Mouse (Mus musculus) heart, postnatal 14 days (tissue): Measurements from ENCODE around the gene Caln1. TPM values are rescaled to one million over a fixed set of nuclear protein-coding genes. Genes with fewer than 3 reads are reported as not detected.

Experiments
- DNase-seq, 2 experiments: peaks; one replicate each; pipeline ENCODE4 v3.0.0; 2021 to 2022
- intact Hi-C: fragments of 180-260 bp; cut with DNase I; formaldehyde crosslinking; loops from one replicate; pipeline ENCODE4 v1.15.1; 2025
- total RNA-seq, 2 experiments: library from RNA; stranded (reverse); gene quantifications; 2 replicates each; pipeline ENCODE4 v1.2.3; 2021

The Caln1 gene
- total RNA-seq, 2 experiments from 2014 or later, result not detected

DNA sequence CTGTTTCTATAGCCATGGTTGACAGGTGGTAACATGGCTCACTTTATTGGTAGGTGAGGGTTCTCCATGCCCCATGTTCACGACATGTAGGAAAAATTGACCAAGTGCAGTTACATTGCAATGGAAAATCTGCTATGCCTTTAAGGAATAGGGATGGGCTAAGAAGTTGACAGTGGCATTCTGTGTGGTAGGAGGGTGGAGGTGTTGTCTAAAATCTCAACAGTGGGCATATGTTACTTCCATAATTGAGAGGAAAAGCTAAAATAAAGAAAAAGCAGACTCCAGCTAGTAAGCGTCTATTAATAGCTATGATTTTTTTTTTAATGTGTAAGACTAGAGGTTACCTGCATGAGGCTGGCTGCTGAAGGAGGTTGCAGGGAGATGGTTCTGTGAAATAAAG is 308.6 kb downstream of the Caln1 start:
- no peak for DNase-seq
- intact Hi-C loops, result no loop called here

DNA sequence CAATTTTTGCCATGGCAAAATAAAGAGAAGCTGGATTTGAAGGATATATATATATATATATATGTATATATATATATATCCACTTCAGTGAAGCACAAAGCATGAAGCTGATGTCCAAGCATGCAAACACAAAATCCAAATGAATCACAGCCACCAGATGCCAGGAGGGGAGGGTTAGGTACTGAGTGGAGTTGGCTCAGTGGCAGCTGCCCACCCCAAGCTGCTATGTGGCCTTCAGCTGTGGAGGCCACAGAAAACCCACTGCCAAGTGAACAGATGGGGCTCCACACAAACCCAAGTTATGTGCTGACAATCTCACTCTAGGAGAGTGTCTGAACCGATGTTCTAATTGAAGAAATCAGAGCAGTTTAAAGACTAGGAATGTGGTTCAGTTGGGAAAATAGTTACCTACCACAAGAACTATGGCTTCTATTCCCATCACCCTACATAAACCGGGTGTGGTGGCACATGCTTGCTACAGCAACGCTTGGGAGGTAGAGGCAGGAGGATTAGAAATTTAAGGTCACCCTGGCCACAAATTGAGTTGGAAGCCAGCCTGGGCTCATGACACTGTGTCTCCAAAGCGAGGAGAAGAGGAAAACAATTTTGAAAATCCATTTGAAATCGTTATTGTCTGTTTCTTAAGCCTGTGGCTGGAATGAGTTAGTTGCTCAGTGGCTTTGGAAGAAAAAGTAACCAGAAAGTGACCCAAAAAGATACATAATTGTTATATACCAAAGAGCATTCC is 316.8 kb downstream of the Caln1 start:
- intact Hi-C loops, result no loop called here
- peak in 1 of 2 experiments; percentile 6 for DNase-seq

DNA sequence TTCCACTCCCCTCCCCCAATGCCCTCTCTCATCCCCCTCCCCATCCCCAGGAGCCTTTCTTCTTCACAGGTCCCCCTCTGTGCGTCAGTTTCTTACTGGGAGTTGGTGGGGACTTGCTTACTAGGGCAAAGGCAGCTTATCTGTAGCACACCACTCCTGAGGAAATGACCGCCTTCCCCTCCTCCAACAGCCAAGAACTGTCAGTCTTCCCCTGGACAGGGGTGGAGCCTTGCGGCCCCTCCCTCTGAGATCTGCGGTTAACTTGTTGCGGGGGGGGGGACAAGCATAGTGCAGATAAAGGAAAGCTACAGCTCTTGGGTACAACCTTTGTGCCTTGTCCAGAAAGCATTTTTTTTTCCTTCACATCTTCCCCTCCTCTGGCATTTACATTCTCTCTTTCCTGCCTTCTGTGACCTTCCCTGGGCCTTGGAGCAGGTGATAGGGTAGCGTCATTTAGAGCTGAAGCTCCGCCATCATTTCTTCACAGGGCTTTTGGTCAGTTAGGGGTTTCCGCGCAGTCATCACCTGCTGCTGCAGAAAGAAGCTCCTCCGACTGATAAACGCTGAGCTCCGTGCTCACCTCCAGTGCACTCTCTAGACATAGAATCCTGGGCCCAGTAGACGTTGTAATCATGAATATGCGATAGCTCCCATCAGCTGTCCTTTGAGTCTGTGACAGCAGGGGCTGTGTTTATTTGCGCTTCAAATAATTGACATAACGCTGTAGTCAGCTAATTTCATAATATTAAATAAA is 319.3 kb downstream of the Caln1 start:
- intact Hi-C loops, result no loop called here
- DNase-seq, result no peak

DNA sequence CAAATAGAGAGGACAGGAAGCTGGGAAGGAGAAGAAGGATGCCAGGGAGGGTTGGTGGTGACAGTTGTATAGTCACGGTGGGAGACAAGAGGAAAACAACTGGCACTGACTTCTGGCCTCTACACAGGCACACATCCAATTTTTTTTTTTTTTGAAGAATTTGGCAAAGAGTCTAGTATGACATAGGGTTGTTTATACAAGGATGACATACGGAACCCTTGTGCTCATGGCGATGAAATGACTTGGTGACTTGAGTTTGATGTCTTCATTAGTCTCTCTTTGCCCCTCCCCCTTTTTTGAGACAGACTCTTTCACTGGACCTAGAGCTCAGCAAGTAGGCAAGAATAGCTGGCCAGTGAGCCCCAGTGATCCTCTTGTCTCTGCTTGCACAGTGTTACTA is 322.1 kb downstream of the Caln1 start:
- intact Hi-C loops, result no loop called here
- no peak for DNase-seq

DNA sequence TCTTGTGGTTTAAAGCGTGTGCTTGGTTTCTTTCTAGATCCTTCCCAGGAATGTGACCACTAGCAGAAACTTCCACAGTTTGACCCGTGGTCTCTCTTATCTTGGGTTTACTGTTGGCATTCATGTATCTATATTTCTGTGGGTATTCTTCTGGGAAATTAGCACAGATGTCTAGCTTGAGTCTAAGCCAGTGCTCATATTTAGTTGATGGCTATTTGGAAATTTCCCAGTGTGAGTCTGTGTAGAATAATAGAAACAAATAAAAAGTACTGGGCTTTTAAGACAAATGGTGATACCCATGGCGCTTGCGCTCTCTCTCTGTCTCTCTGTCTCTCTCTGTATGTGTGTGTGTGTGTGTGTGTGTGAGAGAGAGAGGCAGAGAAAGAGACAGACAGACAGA is 330.2 kb downstream of the Caln1 start:
- DNase-seq, result no peak
- intact Hi-C loops, result no loop called here

DNA sequence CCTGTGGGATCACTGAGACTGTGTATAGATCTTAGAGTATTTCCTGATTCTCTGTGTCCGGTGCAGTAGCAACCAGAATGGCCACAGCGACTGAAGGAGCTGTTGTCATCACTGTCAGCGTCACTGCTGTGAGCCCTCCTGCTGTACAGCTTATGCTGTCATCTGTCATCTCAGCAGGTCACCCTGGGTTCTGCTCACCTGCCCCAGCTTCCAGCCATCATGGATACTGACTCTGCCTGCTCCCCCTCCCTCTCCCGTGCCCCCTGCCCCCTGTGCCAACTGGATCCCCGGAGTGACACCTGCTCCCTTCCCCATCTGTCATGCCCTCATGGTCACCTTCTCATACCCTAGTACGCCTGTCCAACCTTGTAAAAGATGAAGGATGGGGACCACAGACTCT is 332.5 kb downstream of the Caln1 start:
- intact Hi-C loops, result no loop called here
- no peak for DNase-seq

DNA sequence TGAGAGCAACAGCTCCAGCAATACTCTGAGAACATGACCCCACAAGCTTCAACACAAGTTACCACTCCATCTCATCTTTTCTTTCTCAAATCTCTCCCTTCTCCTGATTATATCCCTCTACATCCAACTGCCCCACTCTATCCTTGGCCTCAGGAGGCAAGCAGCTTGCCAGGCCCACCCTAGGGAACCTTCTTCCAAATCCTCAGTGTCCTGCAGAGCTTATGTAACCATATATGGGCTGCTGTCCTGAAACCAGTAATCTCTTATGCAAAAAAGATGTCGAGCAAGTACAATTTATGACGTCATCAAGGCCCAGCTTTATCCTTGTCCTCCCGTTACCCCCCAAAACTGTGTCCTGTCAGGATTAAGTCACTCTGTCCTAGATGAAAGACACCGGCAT is 333.1 kb downstream of the Caln1 start:
- no peak for DNase-seq
- intact Hi-C loops, result no loop called here

DNA sequence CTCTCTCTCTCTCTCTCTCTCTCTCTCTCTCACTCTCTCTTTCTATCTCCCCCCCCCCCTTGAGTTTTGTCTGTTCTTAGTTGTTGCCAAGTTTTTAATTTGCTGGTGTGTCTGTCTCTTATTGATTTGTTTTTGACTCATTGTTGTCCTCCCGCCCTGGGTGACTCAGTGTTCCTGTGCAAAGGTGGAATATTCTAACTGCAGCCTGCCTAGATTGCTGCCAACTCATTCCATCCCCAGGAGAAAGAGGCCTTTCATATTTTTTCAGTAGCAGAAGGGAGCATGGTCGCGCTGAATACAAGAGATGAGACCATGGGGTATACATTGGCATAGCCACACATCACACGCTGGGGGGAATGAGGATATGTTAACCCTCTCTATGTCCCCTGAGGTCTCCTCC is 335.6 kb downstream of the Caln1 start:
- intact Hi-C loops, result no loop called here
- DNase-seq, result no peak

DNA sequence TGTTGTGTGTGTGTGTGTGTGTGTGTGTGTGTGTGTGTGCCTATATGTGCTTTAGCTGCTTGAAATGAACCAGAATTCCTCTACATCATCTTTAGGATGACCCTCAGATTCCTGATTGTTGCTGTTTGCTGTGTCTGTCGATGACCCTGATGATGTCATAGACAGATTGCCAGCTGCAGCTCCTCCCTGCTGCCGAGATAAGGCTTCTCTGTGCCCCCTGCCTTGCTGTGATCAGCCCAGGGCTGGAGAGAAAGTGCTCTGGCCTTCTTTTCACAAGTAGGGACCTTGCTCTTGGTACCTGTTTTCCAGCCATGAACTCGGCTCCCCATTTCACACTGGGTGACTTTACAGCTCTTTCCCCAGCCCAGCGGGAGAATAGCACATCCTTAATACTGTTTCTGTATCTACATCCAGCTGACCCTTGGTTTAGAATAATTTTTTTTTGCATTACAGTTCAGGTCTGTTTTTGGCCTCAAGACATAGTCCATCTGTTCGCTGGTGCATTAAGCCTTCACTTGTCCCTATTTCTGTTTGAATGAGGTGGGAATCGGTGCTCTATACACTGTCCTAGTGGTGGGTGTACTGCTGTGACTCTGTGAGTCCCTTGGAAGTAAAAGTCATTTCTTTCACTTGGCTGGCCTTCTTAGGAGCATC is 337.1 kb downstream of the Caln1 start:
- DNase-seq, result no peak
- intact Hi-C loops, result no loop called here

DNA sequence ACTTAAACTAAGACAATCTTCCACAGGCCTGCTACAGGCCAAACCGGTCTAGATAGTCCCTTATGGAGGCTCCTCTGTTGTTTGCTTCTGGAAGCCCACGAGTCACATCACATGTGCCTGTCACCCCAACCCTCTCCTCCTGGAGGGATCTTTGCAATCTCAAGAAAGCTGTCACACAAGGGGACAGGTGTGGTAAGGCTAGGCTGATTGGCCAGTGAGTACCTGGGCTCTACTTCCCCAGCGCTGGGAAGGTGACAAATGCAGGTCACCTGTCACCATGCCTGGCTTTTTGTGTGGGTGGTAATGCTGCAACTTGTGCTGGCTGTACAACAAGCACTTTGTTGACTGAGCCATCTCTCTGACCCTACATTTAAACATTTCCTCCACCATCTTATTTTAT is 338.5 kb downstream of the Caln1 start:
- DNase-seq, result no peak
- intact Hi-C loops, result no loop called here

DNA sequence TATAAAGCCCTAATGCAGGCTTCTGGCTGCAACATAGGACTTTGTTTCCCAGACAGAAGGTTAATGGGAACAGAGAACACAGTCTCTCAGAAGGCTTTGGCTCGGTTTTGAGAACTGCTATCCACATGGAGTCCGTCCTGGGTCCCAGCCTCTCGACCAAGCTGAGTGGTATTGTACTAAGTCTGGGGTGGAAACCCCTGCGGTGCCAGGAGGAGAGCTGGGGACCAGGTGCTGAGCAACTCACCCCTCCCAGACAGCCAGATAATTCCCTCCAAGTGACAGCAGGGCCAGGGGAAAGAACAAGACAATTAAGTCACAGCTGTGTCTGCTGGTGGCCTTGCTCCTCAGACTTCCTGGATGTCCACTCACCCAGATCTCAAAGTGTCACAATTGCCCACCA is 339.4 kb downstream of the Caln1 start:
- DNase-seq, result no peak
- intact Hi-C loops, result no loop called here

DNA sequence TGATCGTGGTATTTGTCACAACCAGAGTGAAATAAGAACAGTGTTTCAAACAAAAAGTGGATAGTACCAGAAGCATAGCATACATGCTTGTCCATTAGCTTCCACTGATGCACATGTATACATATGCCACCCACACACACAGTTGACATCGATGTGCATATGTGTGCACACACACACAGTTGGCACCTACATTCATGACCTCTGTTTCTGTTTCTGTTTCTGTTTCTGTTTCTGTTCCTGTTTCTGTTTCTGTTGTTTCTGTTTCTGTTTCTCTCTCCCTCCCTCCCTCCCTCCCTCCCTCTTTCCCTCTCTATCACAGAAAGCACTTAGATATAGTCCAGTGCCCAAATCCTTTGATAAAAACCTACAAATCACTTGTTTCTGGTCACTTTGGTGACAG is 342.4 kb downstream of the Caln1 start:
- intact Hi-C loops, result no loop called here
- DNase-seq, result no peak

DNA sequence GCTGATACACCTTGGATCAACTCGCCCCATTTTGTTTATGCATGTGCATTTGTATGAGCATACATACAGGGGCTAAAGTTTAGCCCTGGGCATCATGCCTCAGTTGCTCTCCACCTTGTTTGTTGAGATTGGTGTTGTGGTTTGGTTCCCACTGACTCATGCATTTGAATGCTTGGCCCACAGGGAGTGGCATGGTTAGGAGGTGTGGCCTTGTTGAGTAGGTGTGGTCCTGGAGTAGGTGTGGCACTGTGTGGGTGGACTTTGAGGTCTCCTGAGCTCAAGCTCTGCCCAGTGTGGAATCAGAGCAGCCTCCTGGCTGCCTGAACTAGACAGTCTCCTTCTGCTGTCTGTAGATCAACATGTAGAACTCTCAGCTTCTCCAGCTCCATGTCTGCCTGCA is 343.0 kb downstream of the Caln1 start:
- intact Hi-C loops, result no loop called here
- DNase-seq, result no peak

DNA sequence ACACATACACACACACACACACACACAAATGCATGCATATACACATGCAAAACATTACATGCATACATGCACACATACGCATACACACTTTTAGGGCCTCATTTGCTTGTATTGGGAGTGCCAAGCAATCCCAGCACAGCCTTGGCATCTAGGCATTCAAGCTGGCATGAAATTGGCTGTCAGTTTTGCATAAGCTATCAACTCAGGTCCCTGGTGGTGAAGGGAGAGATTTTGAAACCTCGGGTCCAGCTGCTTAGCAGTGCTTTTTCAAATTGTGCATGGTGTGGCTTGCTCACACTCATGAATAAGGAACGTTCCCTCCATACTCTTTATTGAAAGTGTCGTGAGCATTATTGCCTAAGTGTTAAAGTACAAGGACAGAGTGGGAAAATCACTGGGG is 345.9 kb downstream of the Caln1 start:
- intact Hi-C loops, result no loop called here
- no peak for DNase-seq

DNA sequence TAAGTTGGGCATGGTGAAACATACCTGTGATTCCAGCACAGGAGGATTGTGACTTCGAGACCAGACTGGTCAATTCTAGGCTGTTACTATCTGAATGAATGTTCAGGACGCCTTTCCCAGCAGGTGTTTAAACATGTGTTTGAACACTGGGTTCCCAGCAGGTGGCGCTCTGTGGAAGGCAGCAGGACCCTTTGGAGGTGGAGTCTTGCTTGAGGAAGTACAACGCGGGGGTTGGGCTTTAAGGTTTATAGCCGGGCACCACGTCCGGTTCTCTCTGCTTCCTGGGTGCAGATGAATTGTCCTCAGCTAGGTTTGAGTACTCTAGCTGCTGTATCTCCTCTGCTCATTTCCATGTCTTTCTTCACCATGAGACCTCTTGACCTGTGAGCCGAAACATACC is 349.1 kb downstream of the Caln1 start:
- DNase-seq, result no peak
- intact Hi-C loops, result no loop called here

DNA sequence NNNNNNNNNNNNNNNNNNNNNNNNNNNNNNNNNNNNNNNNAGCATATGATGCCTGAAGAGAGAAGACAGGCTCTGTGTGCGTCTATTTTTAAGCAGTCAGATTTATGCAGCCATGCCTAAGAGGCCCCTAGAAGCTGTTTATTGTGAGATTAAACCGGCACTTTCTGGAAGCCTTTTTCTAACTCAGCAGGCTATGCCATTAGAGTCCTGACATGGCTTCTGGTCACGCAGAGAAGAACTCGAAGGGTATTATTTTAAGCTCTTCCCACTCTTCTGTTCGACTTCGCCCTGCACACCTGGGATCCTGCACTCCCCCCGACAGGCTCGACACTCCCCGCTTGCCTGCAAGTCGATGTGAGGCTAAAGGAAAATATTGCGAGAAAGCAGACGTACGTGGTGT is 372.9 kb downstream of the Caln1 start:
- DNase-seq, result no peak
- intact Hi-C loops, result no loop called here

DNA sequence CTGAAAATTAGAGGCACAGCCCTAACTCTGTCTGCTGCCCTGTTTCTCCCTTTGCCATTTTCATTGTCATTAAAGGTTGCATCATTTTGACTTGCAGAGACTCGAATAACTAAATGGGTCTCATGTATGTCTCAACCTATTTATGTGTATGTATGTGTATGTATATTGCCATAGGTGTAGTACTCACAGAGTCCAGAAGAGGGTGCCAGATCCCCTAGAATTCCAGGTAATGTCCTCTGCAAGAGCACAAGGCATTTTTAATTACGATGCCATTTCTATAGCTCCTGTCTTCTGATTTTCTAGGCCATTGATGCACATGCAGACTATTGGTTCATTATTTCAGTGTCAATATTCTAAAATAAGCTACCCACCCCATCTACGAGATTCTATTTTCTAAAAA is 388.3 kb downstream of the Caln1 start:
- intact Hi-C loops, result no loop called here
- no peak for DNase-seq

DNA sequence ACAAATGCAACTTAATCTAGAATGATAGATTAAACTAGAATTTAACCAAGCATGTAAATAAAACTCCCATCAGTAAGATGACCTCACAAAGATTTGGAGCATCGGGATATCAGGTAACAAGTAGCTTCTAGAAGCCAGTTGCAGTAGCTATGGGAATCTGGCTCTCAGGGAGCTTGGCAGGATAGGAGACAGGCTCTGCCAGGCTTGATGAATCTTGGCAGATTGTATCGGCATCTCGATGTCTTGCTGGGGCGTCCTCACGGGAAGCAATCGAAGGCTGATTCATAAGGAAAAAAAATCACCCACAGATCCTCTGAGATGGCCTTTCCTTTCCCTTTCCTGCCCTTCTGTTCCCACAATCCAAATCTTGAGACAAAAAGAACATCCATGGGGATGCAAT is 396.5 kb downstream of the Caln1 start:
- intact Hi-C loops, result no loop called here
- no peak for DNase-seq

DNA sequence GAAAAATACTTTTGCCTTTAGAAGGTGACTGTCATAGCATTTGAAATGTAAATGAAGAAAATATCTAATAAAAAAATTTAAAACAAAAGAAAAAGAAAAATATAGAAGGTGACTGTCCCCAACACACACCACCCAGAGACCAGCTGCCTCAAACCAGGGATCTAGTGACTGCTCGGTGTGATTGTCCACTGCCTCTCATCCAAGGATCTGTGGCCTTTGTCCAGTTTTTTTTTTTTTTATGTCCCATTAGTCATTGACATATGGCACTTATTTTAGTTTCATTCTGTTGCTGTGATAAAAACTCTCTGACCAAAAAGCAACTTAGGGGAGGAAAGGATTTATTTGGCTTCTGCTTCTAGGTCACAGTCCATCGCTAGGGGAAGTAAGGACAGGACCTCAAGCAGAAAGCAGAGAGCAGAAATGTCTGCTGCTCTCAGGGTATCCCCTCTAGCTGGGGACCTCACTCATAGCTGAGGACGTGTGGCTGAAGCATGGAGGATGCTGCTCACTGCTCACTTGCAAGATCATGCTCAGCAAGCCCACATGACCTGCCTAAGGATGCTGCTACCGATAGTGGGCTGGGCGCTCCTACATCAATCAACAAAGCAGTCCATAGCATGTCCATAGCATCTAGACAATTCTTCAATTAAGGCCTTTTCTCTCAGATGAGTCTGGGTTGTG is 401.9 kb downstream of the Caln1 start:
- DNase-seq, result no peak
- intact Hi-C loops, result no loop called here

DNA sequence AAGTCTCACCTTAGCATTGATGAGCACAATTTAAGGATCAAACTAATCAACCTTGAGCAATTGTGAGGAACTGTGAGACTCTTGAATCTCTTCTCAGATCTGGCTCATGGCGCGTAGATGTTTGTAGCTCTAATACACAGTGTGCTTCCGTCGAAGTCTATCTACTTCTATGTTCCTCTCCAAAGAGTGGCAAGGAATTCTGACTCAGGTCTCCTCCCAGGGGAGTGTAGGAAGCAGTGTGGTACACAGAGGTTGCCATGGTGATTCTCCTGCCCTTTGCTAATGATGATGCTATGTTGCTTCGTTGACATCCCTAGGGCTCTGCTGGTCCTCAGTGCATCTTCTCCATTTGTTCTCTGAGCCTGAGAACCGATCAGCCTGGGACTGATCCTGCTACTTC is 403.2 kb downstream of the Caln1 start:
- DNase-seq, result no peak
- intact Hi-C loops, result no loop called here

DNA sequence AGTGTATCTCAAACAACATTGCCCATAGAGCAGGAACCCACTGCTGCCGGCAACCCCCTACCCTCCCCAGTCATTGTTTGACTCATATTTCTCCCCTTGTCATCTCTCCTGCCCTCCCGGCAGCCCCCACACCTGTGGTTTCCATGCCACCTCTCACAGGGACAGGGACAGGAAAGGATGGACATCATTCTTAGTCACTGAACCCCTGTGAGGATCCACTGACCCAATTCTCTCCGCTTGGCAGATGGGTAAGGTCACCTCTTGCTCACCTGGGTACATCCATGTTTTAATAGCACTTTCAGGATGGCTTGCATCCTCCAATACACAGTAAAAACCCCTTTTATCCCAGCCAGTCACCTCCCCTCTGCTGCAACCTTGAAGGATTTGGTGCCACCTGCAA is 405.7 kb downstream of the Caln1 start:
- intact Hi-C loops, result no loop called here

More for the DNA sequence above, 405.7 kb downstream of the Caln1 start:
- no peak for DNase-seq
